Mouse (Mus musculus) heart, embryonic 11.5 days (tissue): Measurements from ENCODE around the gene Il2ra. TPM values are rescaled to one million over a fixed set of nuclear protein-coding genes. Genes with fewer than 3 reads are reported as not detected.
"Not testable (repeated sequence)": the region's sequence is repeated elsewhere in the genome, so short reads cannot be mapped to it uniquely, and the experiment has no call there.

Experiments
- ATAC-seq: fragments of 200-750 bp; cut with Nextera tagmentation; replicated peaks from 2 replicates; pipeline ENCODE4 v1.8.0; 2017; ENCODE audit warnings: moderate library complexity; ENCODE audit not compliant: insufficient number of reproducible peaks, low FRiP score, low TSS enrichment
- H3K27ac ChIP-seq: fragments of 300-500 bp; sonication (generic); 2 replicates; pipeline ENCODE4 v1.5.1; 2014; ENCODE audit warnings: mild to moderate bottlenecking, low read depth, low read length
- H3K27me3 ChIP-seq: fragments of 300-500 bp; sonication (generic); 2 replicates; pipeline ENCODE4 v1.6.1; 2014; ENCODE audit warnings: mild to moderate bottlenecking, low read length, mixed read lengths; ENCODE audit not compliant: control insufficient read depth, insufficient read depth
- H3K36me3 ChIP-seq: fragments of 300-500 bp; sonication (generic); 2 replicates; pipeline ENCODE4 v1.6.1; 2014; ENCODE audit warnings: mild to moderate bottlenecking, low read length, moderate library complexity, mixed read lengths; ENCODE audit not compliant: control insufficient read depth, insufficient read depth
- H3K4me1 ChIP-seq: fragments of 300-500 bp; sonication (generic); 2 replicates; pipeline ENCODE4 v1.6.1; 2014; ENCODE audit warnings: low read length; ENCODE audit not compliant: control insufficient read depth, insufficient read depth
- H3K4me2 ChIP-seq: fragments of 300-500 bp; sonication (generic); 2 replicates; pipeline ENCODE4 v1.6.1; 2014; ENCODE audit warnings: mild to moderate bottlenecking, moderate library complexity
- H3K4me3 ChIP-seq: fragments of 300-500 bp; sonication (generic); 2 replicates; pipeline ENCODE4 v1.5.1; 2014; ENCODE audit warnings: low read depth, low read length
- H3K9ac ChIP-seq: fragments of 300-500 bp; sonication (generic); 2 replicates; pipeline ENCODE4 v1.6.1; 2014; ENCODE audit warnings: mild to moderate bottlenecking, low read depth, low read length, moderate library complexity
- H3K9me3 ChIP-seq: fragments of 300-500 bp; sonication (generic); replicated peaks from 2 replicates; pipeline ENCODE4 v1.6.1; 2016; ENCODE audit warnings: low read length; ENCODE audit not compliant: control insufficient read depth
- WGBS: fragments of 180-500 bp; shearing (Covaris S2); extraction: QIAGEN DNeasy Blood & Tissue Kit; methylation state at CpG from one replicate; pipeline ENCODE4 v1.1.7; 2014; ENCODE audit not compliant: insufficient replicate concordance; 5-methylcytosine and 5-hydroxymethylcytosine counted together
- polyA plus RNA-seq: library from polyadenylated mRNA; unstranded; fragments of >200 nt; fragmentation: Nextera tagmentation; extraction: Ambion mirVana; gene quantifications from 2 replicates; pipeline ENCODE4 v1.2.1, GENCODE M21; 2014

Il2ra gene
- polyA plus RNA-seq: not detected in 2 replicates

DNA sequence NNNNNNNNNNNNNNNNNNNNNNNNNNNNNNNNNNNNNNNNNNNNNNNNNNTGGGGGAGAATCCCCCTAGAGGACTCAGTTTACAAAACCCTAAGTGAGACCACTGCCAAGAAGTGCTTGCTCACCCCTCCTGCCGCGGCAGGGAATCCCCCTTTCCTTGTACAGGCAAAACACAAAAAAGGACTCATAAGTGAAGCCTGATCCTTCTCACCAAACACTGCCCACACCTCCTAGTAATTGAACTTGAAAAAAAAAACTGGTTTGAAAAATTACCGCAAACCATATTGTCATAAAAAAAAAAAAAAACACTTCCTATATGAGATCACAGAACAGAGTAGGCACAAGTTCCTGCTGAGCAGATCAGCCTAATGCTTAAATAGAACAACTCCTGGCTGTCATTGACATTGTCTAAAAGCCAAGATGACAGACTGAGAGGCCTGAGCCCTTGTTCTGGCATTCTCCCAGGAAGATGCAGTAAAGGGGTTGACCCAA lies at the start of gene Il2ra:
Il2ra (plus strand) TSS at position 357 of the 491 bp plus-strand sequence.
- ATAC-seq: no peak
- no peak within 1 kb of the TSS for H3K4me3 ChIP-seq

DNA sequence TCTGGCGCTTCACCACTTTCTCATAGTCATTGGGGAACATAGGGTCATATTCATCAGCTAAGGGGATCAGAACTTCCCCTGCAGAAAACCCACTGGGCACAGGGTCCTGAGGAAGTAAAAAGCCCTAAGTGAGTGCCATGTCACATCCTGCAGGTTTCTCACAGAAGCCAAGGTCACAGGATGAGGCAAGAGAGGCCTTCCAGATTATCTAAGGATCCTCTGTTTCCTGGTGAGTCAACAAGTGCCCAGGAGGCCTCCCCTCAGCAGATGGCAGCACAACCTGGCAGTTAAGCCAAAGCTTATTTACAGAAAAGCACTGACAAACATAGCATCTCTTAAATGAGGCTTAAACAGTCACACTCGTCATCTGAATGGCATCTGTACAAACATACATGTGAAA lies 45.9 kb upstream of the Il2ra start:
- Histone ChIP-seq H3K9ac (no peak overlapping the region), H3K4me3 (no peak overlapping the region), H3K27ac (no peak overlapping the region), H3K27me3 (no peaks in the 10 kb centered on the region), H3K4me1 (peaks cover 2% of the 10 kb centered on the region), H3K36me3 (peaks cover 47% of the 10 kb centered on the region), H3K4me2 (no peak overlapping the region), H3K9me3 (no peaks in the 10 kb centered on the region)
- no peak for ATAC-seq
- 80% methylated on average over 2 of the region's 2 CpGs for WGBS

More for the DNA sequence above, at the start of gene Il2ra:
- Histone ChIP-seq H3K27ac (no peak within 1 kb of the TSS), H3K36me3 (no peaks in the 10 kb centered on the region), H3K9me3 (no peaks in the 10 kb centered on the region), H3K9ac (no peak within 1 kb of the TSS), H3K4me1 (no peaks in the 10 kb centered on the region), H3K4me2 (no peak within 1 kb of the TSS), H3K27me3 (no peaks in the 10 kb centered on the region)
- 80% methylated on average over 3 of the region's 3 CpGs for WGBS

DNA sequence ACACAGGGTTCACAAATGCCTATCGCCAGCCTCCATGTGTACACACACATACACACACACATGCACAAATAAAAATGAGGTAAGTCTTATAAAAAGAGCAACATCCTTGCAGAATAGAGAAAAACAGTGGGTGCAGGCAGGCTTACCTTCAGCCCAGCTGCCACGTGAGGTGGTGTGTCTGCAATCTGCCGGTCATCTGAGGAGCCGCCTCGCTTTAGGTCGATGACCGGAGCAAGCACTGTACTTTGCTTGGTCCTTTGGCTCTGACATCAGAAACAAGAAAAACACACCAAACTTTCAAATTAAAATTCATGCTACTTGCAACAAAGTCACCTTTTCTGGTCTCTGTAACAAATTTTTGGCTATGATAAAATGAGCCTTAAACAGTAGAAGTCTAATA lies 44.7 kb upstream of the Il2ra start:
- Histone ChIP-seq H3K27ac (no peak overlapping the region), H3K9me3 (no peaks in the 10 kb centered on the region), H3K4me2 (no peak overlapping the region), H3K27me3 (no peaks in the 10 kb centered on the region), H3K4me1 (peaks cover 7% of the 10 kb centered on the region), H3K4me3 (no peak overlapping the region), H3K9ac (no peak overlapping the region), H3K36me3 (peaks cover 36% of the 10 kb centered on the region)
- ATAC-seq: no peak
- 94% methylated on average over 7 of the region's 7 CpGs for WGBS

DNA sequence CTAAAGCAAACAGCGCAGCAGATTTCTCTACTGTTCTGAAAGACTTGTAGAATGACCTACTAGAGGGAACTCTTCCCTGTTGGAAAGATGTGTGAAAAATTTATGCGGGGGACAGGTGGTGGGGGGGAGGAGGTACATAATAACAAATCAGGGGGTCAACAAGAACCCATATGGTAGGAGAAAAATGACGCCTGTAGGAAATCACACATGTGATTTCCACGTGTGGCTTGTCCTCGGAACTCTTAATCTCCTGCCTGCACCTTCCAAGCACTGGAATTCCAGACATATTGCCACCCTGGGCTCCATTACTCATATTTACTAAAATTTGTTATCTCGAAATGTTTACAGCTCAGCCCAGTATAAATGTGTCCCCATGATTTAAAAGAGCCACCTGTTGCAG lies 40.8 kb upstream of the Il2ra start:
- ATAC-seq: no peak
- 78% methylated on average over 6 of the region's 6 CpGs for WGBS
- no peaks in the 10 kb centered on the region for H3K27me3 ChIP-seq
- peak overlapping the region; percentile 85 for H3K4me2 ChIP-seq
- peak overlapping the region; percentile 98 for H3K9ac ChIP-seq
- H3K9me3 ChIP-seq: no peaks in the 10 kb centered on the region
- H3K27ac ChIP-seq: no peak overlapping the region
- peaks cover 11% of the 10 kb centered on the region for H3K36me3 ChIP-seq
- peaks cover 7% of the 10 kb centered on the region for H3K4me1 ChIP-seq
- H3K4me3 ChIP-seq: peak overlapping the region; percentile 96

DNA sequence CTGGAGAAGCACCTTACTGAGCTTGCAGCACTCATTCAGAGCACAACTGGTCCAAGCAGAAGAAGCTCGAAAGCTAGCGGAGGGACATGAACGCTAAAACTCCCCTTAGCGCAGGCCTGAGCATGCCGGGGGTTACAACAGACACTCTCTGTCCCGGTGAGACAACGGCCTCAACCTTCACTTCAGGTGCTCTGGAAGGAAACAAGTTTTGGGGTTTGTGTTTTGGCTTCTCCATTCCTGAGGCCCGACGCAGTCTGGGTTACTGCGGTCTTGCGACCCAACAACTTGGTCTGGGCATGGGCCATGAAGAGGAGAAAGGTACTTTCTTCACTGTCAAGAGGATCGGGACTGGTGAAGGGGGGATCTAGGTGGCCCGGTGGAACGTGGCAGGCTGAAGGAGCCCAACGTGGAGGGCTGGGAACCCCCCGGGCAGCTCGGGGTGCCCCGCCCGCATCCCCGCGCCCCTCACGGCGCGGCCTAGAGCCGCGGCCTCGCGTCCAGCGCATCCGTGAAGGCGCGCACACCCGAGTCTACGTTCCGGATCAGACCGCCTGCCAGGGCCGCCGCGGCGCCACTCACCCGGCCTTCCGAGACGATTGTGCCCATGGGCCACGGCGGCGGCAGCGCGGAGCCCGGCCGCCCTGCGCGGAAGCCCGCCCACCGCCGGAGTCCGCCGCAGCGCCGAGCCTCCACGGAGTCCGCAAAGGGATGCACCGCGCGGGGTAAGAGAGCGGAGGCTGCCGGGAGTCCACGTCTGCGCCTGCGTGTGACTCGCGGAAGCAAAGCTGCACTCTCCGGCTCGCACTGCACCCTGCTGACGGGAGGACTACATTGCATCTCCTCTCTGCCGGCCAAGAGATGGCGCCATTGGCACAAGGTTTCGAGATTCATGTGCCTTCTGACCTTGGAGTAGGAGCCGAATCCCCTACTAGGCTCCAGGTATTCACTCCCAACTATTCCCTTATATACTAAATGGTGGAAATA lies 39.8 kb upstream of the Il2ra start:
- peak overlapping the region; percentile 73; the same call in 1 of the 2 replicates for H3K27ac ChIP-seq
- peak; percentile 97 for ATAC-seq
- no peaks in the 10 kb centered on the region for H3K27me3 ChIP-seq
- H3K9ac ChIP-seq: peak overlapping the region; percentile 98
- peaks cover 8% of the 10 kb centered on the region for H3K36me3 ChIP-seq
- H3K4me1 ChIP-seq: peaks cover 7% of the 10 kb centered on the region
- WGBS: under 1% methylated on average over 77 of the region's 78 CpGs
- peak overlapping the region; percentile 85 for H3K4me2 ChIP-seq
- no peaks in the 10 kb centered on the region for H3K9me3 ChIP-seq
- peak overlapping the region; percentile 96 for H3K4me3 ChIP-seq

DNA sequence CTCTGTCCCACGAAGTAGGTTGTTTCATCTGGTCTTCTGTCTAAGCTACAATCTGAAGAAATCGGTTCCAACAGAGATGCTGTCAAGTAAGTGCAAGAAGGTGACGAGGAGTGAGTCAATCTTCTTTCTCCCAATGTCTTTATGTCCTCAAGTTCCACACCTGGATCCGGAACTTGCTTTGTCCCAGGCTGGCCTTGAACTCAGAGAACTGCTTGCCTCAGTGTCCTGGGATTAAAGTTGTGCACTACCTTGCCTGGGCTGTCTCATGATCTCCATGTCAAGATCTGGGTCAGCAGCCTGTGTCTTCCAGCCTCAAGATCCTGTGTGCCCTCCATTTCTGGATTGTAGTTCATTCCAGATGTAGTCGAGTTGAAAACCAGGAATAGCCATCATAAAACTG lies 38.6 kb upstream of the Il2ra start, which contains the start of gene Rbm17:
Rbm17 (minus strand) TSS at position 101 of the 400 bp plus-strand sequence.
- ATAC-seq: no peak
- Histone ChIP-seq H3K27ac (peak within 1 kb of the TSS; percentile 73; the same call in 1 of the 2 replicates), H3K36me3 (peaks cover 5% of the 10 kb centered on the region), H3K4me1 (peaks cover 7% of the 10 kb centered on the region), H3K27me3 (no peaks in the 10 kb centered on the region), H3K9ac (peak within 1 kb of the TSS; percentile 98), H3K9me3 (no peaks in the 10 kb centered on the region), H3K4me3 (peak within 1 kb of the TSS; percentile 96), H3K4me2 (peak within 1 kb of the TSS; percentile 85)
- whole genome bisulfite sequencing: 85% methylated on average over 5 of the region's 5 CpGs

DNA sequence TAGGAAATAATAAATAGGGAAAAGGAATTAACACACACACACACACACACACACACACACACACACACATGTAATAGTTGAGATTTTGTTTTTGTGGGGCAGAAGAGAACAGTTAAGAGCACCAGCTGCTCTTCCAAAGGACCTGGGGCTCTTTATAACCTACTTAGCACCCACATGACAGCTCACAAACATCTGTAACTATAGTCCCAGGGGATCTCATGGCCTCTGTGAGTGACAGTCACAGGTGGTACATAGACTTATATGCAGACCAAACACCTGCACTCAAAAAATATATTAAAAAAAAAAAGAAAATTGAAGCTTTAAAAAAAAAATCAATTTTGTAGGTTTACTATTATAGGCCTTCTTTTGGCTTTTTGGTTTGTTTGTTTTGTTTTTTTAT lies 37.7 kb upstream of the Il2ra start:
- ATAC-seq: no peak
- Histone ChIP-seq H3K36me3 (peaks cover 5% of the 10 kb centered on the region), H3K4me1 (peaks cover 7% of the 10 kb centered on the region), H3K27ac (no peak overlapping the region), H3K4me3 (no peak overlapping the region), H3K9me3 (no peaks in the 10 kb centered on the region), H3K9ac (no peak overlapping the region), H3K4me2 (no peak overlapping the region), H3K27me3 (no peaks in the 10 kb centered on the region)

DNA sequence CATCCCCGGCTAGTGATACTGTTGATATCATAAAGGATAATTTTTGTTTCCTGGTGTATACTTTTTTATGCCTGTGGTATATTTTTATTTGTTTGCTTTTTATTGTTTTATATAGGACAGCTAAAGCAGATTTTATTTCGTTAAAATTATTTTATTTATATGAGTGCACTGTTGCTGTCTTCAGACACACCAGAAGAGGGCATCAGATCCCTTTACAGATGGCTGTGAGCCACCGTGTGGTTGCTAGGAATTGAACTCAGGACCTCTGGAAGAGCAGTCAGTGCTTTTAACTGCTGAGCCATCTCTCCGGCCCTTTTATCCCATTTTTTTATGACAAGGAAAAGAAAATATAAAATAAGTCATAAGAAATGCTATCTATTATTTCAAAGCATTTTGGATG lies 35.9 kb upstream of the Il2ra start:
- not testable (repeated sequence) for H3K4me1 ChIP-seq, H3K36me3 ChIP-seq, H3K9me3 ChIP-seq, H3K9ac ChIP-seq, H3K4me2 ChIP-seq, H3K4me3 ChIP-seq, ATAC-seq, H3K27me3 ChIP-seq, H3K27ac ChIP-seq
- WGBS: 71% methylated on average over 4 of the region's 4 CpGs
